Mouse (Mus musculus) CH12.LX (cell line): ENCODE results near the gene Fcnb. TPM values are rescaled to one million over a fixed set of nuclear protein-coding genes. Genes with fewer than 3 reads are reported as not detected.

Experiments
- DNase-seq: peaks from one replicate; pipeline ENCODE4 v3.0.0-alpha.2; 2013; ENCODE audit errors: extremely low read depth
- H3K27ac ChIP-seq: 2 replicates; pipeline ENCODE4 v1.5.1; 2012; ENCODE audit warnings: low read depth, mild to moderate bottlenecking, control low read depth, moderate library complexity; ENCODE audit not compliant: insufficient read depth
- H3K27me3 ChIP-seq: replicated peaks from 2 replicates; pipeline ENCODE3; 2012; ENCODE audit warnings: inconsistent platforms
- H3K36me3 ChIP-seq, 2 experiments: replicated peaks in 1 of 2; 2 replicates each; pipeline versions ENCODE3 to v1.6.1; 2012; ENCODE audit warnings: inconsistent platforms in 1 of 2, low read length in 1 of 2, mild to moderate bottlenecking in 1 of 2, mixed read lengths in 1 of 2, moderate library complexity in 1 of 2; ENCODE audit not compliant: control insufficient read depth in 1 of 2, insufficient read depth in 1 of 2
- H3K4me1 ChIP-seq, 2 experiments: 2 replicates each; pipeline ENCODE4 v1.6.1; 2012; ENCODE audit warnings: inconsistent platforms in 1 of 2, moderate library complexity in 1 of 2; ENCODE audit not compliant: insufficient read depth in 2 of 2, control insufficient read depth in 1 of 2
- H3K4me2 ChIP-seq: 2 replicates; pipeline ENCODE4 v1.6.1; 2012; ENCODE audit warnings: low read depth, mild to moderate bottlenecking, control low read depth; ENCODE audit not compliant: poor library complexity, insufficient read depth, severe bottlenecking
- H3K4me3 ChIP-seq, 3 experiments: fragments of 150-350 bp in 1 of 3; sonication (generic) in 1 of 3; replicated peaks in 1 of 3; 2 replicates each; pipeline versions ENCODE3 to v1.5.1; 2011 to 2012; ENCODE audit warnings: low read depth in 2 of 3, low read length in 2 of 3, mild to moderate bottlenecking in 2 of 3, moderate library complexity in 2 of 3, control low read depth in 1 of 3, improper control_type of control experiment in 1 of 3, inconsistent platforms in 1 of 3, mixed read lengths in 1 of 3; ENCODE audit not compliant: poor library complexity in 1 of 3
- H3K79me2 ChIP-seq: replicated peaks from 2 replicates; pipeline ENCODE4 v1.6.1; 2012; ENCODE audit warnings: mild to moderate bottlenecking, moderate library complexity; ENCODE audit not compliant: control insufficient read depth, poor library complexity, insufficient read depth, severe bottlenecking; ENCODE audit errors: extremely low read depth
- H3K9ac ChIP-seq: 2 replicates; pipeline ENCODE4 v1.6.1; 2012; ENCODE audit warnings: low read depth, mild to moderate bottlenecking, control low read depth, moderate library complexity; ENCODE audit not compliant: insufficient read depth
- H3K9me3 ChIP-seq: replicated peaks from 2 replicates; pipeline ENCODE3; 2012; ENCODE audit warnings: low read length, inconsistent platforms, mixed read lengths
- CHD2 ChIP-seq: IDR thresholded peaks from 2 replicates; pipeline ENCODE4 v1.6.1; 2011; ENCODE audit warnings: low read length, improper control_type of control experiment
- CTCF ChIP-seq, 2 experiments: IDR thresholded peaks in 1 of 2; conservative IDR thresholded peaks in 1 of 2; 2 replicates each; pipeline ENCODE4 v1.5.1; 2011 to 2012; ENCODE audit warnings: low read depth in 2 of 2, low read length in 2 of 2, improper control_type of control experiment in 1 of 2, inconsistent platforms in 1 of 2, mild to moderate bottlenecking in 1 of 2, moderate library complexity in 1 of 2
- E2F4 ChIP-seq: IDR thresholded peaks from 2 replicates; pipeline ENCODE4 v1.6.1; 2011; ENCODE audit warnings: low read depth, low read length, improper control_type of control experiment; ENCODE audit not compliant: insufficient replicate concordance
- ELF1 ChIP-seq: IDR thresholded peaks from 2 replicates; pipeline ENCODE4 v1.6.1; 2014; ENCODE audit warnings: low read depth, mild to moderate bottlenecking, inconsistent platforms, low read length, improper control_type of control experiment
- EP300 ChIP-seq: IDR thresholded peaks from 2 replicates; pipeline ENCODE4 v1.6.1; 2011; ENCODE audit warnings: low read length, improper control_type of control experiment
- ETS1 ChIP-seq: conservative IDR thresholded peaks from 2 replicates; pipeline ENCODE4 v1.6.1; 2012; ENCODE audit warnings: low read depth, mild to moderate bottlenecking, inconsistent platforms, low read length, improper control_type of control experiment, moderate library complexity
- GABPA ChIP-seq: IDR thresholded peaks from 2 replicates; pipeline ENCODE4 v1.6.1; 2012; ENCODE audit warnings: low read depth, low read length, improper control_type of control experiment, inconsistent platforms; ENCODE audit not compliant: insufficient replicate concordance
- HCFC1 ChIP-seq: IDR thresholded peaks from 2 replicates; pipeline ENCODE4 v1.6.1; 2012; ENCODE audit warnings: low read depth, mild to moderate bottlenecking, inconsistent platforms, low read length, improper control_type of control experiment
- IRF4 ChIP-seq: IDR thresholded peaks from 2 replicates; pipeline ENCODE4 v1.6.1; 2014; ENCODE audit warnings: low read depth, mild to moderate bottlenecking, inconsistent platforms, low read length, improper control_type of control experiment
- JUN ChIP-seq: IDR thresholded peaks from 2 replicates; pipeline ENCODE4 v1.6.1; 2011; ENCODE audit warnings: low read depth, mild to moderate bottlenecking, low read length, improper control_type of control experiment, moderate library complexity; ENCODE audit not compliant: insufficient read depth
- MAX ChIP-seq: IDR thresholded peaks from 2 replicates; pipeline ENCODE4 v1.6.1; 2011; ENCODE audit warnings: low read length, improper control_type of control experiment
- MXI1 ChIP-seq: IDR thresholded peaks from 2 replicates; pipeline ENCODE4 v1.6.1; 2011; ENCODE audit warnings: mild to moderate bottlenecking, low read depth, low read length, improper control_type of control experiment
- MYC ChIP-seq: IDR thresholded peaks from 2 replicates; pipeline ENCODE4 v1.6.1; 2011; ENCODE audit warnings: low read depth, mild to moderate bottlenecking, improper control_type of control experiment, low read length
- NELFE ChIP-seq: IDR thresholded peaks from 2 replicates; pipeline ENCODE4 v1.6.1; 2011; ENCODE audit warnings: low read depth, low read length, improper control_type of control experiment
- NRF1 ChIP-seq: IDR thresholded peaks from 2 replicates; pipeline ENCODE4 v1.6.1; 2014; ENCODE audit warnings: low read depth, mild to moderate bottlenecking, inconsistent platforms, low read length, improper control_type of control experiment, moderate library complexity
- PAX5 ChIP-seq: IDR thresholded peaks from 2 replicates; pipeline ENCODE4 v1.6.1; 2012; ENCODE audit warnings: low read length, inconsistent platforms, mixed read lengths
- POLR2A ChIP-seq: IDR thresholded peaks from 2 replicates; pipeline ENCODE4 v1.6.1; 2011; ENCODE audit warnings: low read depth, mild to moderate bottlenecking, improper control_type of control experiment, low read length
- RAD21 ChIP-seq: IDR thresholded peaks from 2 replicates; pipeline ENCODE4 v1.6.1; 2011; ENCODE audit warnings: low read depth, mild to moderate bottlenecking, low read length, improper control_type of control experiment, moderate library complexity
- RCOR1 ChIP-seq: conservative IDR thresholded peaks from 2 replicates; pipeline ENCODE4 v1.6.1; 2012; ENCODE audit warnings: low read depth, mild to moderate bottlenecking, inconsistent platforms, low read length, improper control_type of control experiment
- SIN3A ChIP-seq: IDR thresholded peaks from 2 replicates; pipeline ENCODE4 v1.6.1; 2012; ENCODE audit warnings: low read length, improper control_type of control experiment, inconsistent platforms
- SMC3 ChIP-seq: IDR thresholded peaks from 2 replicates; pipeline ENCODE4 v1.6.1; 2011; ENCODE audit warnings: low read depth, low read length, improper control_type of control experiment
- TBP ChIP-seq: conservative IDR thresholded peaks from 2 replicates; pipeline ENCODE4 v1.6.1; 2011; ENCODE audit warnings: low read depth, low read length, improper control_type of control experiment
- UBTF ChIP-seq: IDR thresholded peaks from 2 replicates; pipeline ENCODE4 v1.6.1; 2012; ENCODE audit warnings: low read depth, mild to moderate bottlenecking, inconsistent platforms, low read length, improper control_type of control experiment, moderate library complexity
- USF1 ChIP-seq: IDR thresholded peaks from 2 replicates; pipeline ENCODE4 v1.6.1; 2014; ENCODE audit warnings: low read depth, mild to moderate bottlenecking, inconsistent platforms, low read length, improper control_type of control experiment
- USF2 ChIP-seq: conservative IDR thresholded peaks from 2 replicates; pipeline ENCODE4 v1.6.1; 2011; ENCODE audit warnings: low read depth, low read length, improper control_type of control experiment
- ZC3H11A ChIP-seq: IDR thresholded peaks from 2 replicates; pipeline ENCODE4 v1.6.1; 2012; ENCODE audit warnings: low read depth, mild to moderate bottlenecking, inconsistent platforms, low read length, improper control_type of control experiment
- dilution Hi-C: fragments of 300-500 bp; cut with MboI; formaldehyde crosslinking; loops from 2 replicates; pipeline ENCODE4 v1.14.3; 2020; ENCODE audit warnings: low sequenced_read_pairs; ENCODE audit not compliant: extremely low pct_unique_long_range_greater_than_20kb, extremely low pct_ligation_motif_present
- in situ Hi-C: fragments of 300-500 bp; cut with MboI; formaldehyde crosslinking; loops from 3 replicates; pipeline ENCODE4 v1.14.3; 2019; ENCODE audit warnings: low sequenced_read_pairs, low pct_ligation_motif_present, low pct_unique_long_range_greater_than_20kb, mixed read lengths
- polyA plus RNA-seq: library from polyadenylated mRNA; unstranded; fragments of >175 nt; gene quantifications from 2 replicates; pipeline ENCODE4 v1.2.1, GENCODE M21; 2012; ENCODE audit warnings: low read depth; ENCODE audit not compliant: insufficient read length
- total RNA-seq, 2 experiments: library from RNA; depleted of rRNA; stranded (reverse); fragments of 300-350 nt in 1 of 2; fragments of >200 nt in 1 of 2; gene quantifications; 2 replicates each; pipeline ENCODE4 v1.2.3; 2012 to 2014

The Fcnb gene
- total and polyA plus RNA-seq, 3 experiments = not detected

DNA sequence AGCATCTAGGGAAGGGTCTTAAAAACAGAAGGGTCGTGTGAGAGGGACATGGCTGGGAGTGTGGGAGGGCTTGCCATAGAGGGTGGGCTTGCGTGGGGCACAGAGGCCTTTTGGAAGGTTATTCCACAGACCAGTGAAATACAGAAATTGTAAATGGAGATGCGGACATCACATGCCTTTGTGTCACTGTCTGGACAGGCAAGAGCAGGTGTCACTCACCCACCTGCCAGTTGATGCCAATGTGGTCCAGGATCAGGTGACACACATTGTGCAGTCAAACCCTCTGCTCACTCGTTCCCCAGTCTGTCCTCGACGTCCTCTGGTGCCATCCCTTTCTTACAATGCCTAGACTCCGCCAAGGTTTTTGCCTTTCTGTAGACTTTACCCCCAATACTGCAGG is 37.6 kb downstream of the Fcnb start:
- DNase-seq = no peak
- H3K9ac ChIP-seq = no peak overlapping the region
- H3K79me2 ChIP-seq = no peaks in the 10 kb centered on the region
- H3K4me2 ChIP-seq = no peak overlapping the region
- no peaks in the 10 kb centered on the region for H3K36me3 ChIP-seq
- no peaks in the 10 kb centered on the region for H3K4me1 ChIP-seq
- in situ Hi-C loops (no loop called here), dilution Hi-C loops (no loop called here)
- peaks cover 77% of the 10 kb centered on the region for H3K27me3 ChIP-seq
- no peak for TF ChIP-seq IRF4
- TF ChIP-seq USF1 = no peak
- TF ChIP-seq SIN3A = no peak
- no peak for TF ChIP-seq TBP
- no peak for TF ChIP-seq MYC
- no peak for TF ChIP-seq PAX5
- TF ChIP-seq HCFC1 = no peak
- no peak for TF ChIP-seq NRF1
- no peak for TF ChIP-seq UBTF
- no peak for TF ChIP-seq E2F4
- no peak for TF ChIP-seq GABPA
- no peak for TF ChIP-seq JUN
- TF ChIP-seq NELFE = no peak
- TF ChIP-seq USF2 = no peak
- no peak for TF ChIP-seq MXI1
- no peak overlapping the region for H3K4me3 ChIP-seq
- peaks cover 3% of the 10 kb centered on the region for H3K9me3 ChIP-seq
- no peak overlapping the region for H3K27ac ChIP-seq

DNA sequence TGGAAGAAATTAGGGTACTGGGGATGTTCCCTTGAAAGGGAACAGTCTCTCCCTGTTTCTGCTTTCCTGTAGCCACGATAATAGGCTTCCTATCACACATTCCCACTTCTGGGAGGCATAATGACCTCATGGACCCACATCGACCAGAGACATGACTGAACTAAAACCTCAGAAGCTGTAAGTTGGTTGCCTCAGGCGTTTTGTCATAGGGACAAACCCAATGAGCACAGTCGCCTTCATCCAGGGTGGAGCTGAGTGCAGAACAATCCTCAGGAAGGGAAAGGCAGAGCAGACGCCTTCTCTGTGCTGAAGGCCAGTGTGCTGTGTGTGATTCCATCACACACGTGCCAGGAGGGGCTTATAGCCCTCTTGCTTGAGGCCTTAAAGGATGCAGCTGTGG is 38.4 kb downstream of the Fcnb start:
- Histone ChIP-seq H3K27ac (no peak overlapping the region), H3K4me1 (no peaks in the 10 kb centered on the region), H3K36me3 (no peaks in the 10 kb centered on the region), H3K4me3 (no peak overlapping the region), H3K79me2 (no peaks in the 10 kb centered on the region), H3K27me3 (peaks cover 78% of the 10 kb centered on the region), H3K4me2 (no peak overlapping the region), H3K9ac (no peak overlapping the region), H3K9me3 (peaks cover 3% of the 10 kb centered on the region)
- no peak for TF ChIP-seq NRF1
- TF ChIP-seq CTCF (conservative IDR thresholded peaks at IDR 0.05 in 1 of 2, IDR thresholded peaks at IDR 0.05 in 1 of 2; ENCODE audit: low read depth in 2 of 2, low read length in 2 of 2) = no peak
- TF ChIP-seq TBP = no peak
- no peak for TF ChIP-seq USF1
- no peak for TF ChIP-seq MAX
- TF ChIP-seq GABPA = no peak
- no peak for TF ChIP-seq SIN3A
- TF ChIP-seq ELF1 = no peak
- no peak for TF ChIP-seq POLR2A
- no peak for TF ChIP-seq RAD21
- TF ChIP-seq EP300 = no peak
- no peak for TF ChIP-seq SMC3
- no peak for TF ChIP-seq CHD2
- no peak for TF ChIP-seq MYC
- no peak for TF ChIP-seq MXI1
- TF ChIP-seq ETS1 = no peak
- TF ChIP-seq ZC3H11A = no peak
- TF ChIP-seq RCOR1 = no peak
- in situ Hi-C loops (no loop called here), dilution Hi-C loops (no loop called here)
- no peak for DNase-seq
